Mouse (Mus musculus) frontal cortex, postnatal 36 days (tissue): ENCODE measurements around the gene Vwa5b1.
A peak's percentile ranks its signal among the peaks of the same experiment; 100 is the strongest.

Experiments
- DNase-seq, 2 experiments: peaks; one replicate each; pipeline ENCODE4 v3.0.0; 2022; ENCODE audit warnings: low spot score in 2 of 2

The Vwa5b1 gene

DNA sequence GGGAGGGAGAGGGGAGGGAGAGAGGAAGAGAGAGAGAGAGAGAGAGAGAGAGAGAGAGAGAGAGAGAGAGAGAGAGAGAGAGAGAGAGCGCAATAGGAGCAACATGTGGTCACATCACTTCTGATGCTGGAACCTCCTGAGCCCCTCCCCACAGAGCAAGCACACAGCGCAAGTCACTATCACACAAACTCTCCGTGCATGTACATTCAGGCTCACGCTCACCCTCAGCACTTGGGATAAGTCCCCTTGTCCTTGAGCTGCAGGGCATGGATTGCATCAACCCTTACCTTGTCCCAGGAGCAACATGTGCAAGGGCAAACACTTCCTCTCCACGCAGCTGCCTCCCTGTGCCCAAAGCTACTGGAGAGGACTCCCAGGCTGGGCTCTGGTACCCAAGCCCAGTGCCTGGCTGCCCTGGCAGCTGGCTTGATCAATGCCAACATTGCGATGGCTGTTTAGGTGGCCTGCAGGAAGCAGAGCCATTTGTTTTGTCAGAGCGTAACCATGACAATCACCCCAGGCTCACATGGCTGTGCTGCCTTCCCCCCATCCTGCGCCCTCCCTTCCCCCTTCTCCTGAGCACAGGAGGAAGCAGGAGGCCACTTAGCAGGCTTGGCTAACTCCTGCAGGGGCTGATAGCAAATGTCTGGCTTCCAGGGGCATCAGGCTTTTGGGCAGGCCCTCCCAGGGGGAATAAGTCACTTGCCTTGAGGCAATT, at the start of gene Vwa5b1:
Gene Vwa5b1, minus strand, starts transcription at position 457 of the 718 bp plus-strand sequence.
- DNase-seq: no peak

GRCm38 (mm10) chr4:138682760-138683159, 47.1 kb upstream of the Vwa5b1 start:
- no peak for DNase-seq

- no peak for DNase-seq
Observed at GRCm38 (mm10) chr4:138680124-138680523, 44.4 kb upstream of the Vwa5b1 start.

DNA sequence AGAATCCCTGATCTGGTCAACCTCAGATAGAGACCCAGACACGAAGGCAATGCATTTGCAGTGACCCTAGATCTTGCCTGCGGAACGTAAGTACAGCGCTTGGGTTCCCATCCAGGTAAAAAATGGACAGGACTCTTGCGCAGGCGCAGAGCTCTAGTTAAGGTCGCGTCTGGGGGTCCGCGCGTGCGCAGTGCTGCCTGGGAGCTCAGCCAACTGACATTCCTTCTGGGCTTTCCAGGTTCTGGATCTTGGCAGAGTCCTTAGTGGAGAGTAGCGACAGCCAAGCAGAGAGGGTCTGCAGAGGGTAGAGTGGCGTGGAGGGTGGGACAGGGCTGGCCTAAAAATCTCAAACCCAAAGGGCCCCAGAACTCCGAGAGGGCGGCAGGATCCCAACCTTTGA, 41.9 kb upstream of the Vwa5b1 start:
- DNase-seq: peak; percentile 67 to 75

- no peak for DNase-seq
Observed at GRCm38 (mm10) chr4:138676480-138676879, 40.8 kb upstream of the Vwa5b1 start.

DNA sequence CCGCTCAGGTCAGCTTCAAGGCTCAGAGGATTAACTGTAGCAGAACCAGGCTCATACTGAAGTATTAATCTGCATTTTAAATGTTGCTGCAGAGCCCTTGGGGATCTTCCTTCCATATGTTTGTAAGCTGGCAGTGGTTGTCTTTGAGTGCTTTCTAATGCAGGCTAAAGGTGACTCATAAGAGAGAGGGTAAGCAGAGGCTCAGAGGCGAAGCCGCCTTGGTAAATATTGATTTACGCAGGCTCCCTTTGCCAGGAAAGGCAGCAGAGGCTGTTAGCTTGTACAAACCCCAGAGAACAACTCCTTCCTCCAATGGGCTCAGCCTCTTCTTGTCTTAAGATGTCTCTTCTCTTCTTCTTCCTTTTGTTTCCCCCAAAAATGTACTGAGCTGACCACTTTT, 36.5 kb upstream of the Vwa5b1 start:
- no peak for DNase-seq

- no peak for DNase-seq
Observed at GRCm38 (mm10) chr4:138670093-138670889, 34.6 kb upstream of the Vwa5b1 start.

GRCm38 (mm10) chr4:138666521-138666920, 30.8 kb upstream of the Vwa5b1 start:
- no peak for DNase-seq

DNA sequence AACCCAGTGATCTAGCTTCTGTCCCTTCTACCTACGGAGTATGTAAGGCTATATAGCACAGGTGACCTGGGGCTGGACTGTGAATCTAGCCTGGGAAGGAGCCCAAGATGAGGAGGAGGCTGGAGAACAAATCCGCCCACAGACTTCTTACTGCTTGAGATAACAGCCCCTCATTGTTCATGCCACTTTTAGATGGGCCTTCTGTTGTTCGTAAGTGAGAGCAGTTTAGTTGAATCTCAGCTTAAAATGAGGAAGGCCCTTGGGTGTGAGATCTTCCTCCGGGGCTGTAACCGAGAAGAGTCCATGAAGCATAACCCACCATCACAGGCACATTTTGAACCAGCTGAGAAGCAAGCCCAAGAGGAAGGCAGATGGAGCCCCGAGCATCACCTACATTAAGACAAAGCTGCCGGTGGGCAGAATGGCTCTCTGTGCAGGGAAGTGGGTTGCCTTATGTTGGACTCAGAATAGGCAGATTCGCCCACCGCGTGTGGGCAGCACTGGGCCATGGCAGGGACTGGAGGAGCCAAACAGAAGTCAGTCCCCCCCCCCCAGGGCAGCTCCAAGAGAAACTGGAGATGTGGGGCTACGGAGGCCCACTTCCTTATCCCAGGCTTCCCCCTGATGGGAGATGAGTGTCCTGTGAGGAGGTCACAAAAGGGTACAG, 24.4 kb upstream of the Vwa5b1 start:
- DNase-seq: peak; percentile 44 to 61

DNA sequence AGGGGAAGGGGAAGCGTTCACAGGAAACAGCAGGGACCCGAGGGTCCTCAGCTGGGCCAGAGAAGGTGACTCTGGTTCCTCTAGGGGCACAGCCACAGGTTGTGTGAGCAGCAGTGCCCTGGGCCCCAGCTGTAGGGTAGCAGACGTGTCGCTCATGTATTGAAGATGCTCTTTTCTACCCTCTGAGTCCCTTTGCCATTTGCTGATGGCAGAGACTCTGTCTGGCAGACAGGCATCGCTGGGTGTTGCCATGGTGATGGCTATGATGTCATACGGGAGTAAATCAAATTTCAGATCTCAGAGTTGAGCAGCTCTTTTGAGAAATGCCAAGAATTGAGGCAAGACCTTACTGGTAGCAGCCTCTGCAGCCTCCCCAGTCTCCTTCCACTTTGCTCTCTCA, 17.4 kb upstream of the Vwa5b1 start:
- DNase-seq: peak in 1 of 2 experiments; percentile 26

DNA sequence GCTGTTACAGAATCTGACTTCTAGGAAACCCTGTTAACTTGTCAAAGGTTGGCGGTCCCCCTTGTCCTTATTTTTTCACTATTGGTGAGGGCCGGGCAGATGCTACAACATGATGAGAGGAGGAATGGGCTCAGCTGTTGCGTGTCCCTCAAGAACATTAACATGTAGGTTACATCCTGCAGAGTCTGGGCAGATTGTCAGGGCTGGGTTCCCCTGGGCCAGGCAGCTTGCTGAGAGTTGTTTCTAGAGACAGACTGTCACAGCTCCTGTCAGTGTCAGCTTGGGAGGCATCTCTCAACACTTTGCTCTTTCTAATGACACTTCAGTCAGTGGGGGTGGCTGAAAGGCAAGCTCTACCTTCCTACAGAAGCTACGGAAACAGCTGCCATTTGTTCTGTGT, 16.2 kb upstream of the Vwa5b1 start:
- no peak for DNase-seq

- DNase-seq: no peak
Observed at GRCm38 (mm10) chr4:138648096-138648635, 12.5 kb upstream of the Vwa5b1 start.

DNA sequence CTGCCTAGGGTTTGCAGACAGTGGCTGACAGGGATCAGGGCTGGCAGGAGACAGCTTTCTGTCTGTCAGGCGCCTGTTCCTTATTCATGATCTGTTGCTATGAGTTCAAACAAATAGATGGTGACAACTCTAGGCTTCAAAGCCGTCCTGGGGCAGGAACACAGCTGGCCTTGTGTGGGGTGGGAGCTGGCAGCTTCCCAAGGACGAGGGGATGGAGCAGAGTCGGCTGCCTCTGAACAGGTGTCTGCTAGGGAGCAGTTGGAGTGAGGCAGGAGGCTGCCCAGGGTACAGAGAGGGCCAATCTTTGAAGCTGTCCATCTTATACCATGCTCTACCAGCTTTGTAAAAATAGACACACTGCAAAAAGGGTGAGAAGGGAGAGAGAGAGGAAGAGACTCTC, 6.6 kb upstream of the Vwa5b1 start:
- no peak for DNase-seq

DNA sequence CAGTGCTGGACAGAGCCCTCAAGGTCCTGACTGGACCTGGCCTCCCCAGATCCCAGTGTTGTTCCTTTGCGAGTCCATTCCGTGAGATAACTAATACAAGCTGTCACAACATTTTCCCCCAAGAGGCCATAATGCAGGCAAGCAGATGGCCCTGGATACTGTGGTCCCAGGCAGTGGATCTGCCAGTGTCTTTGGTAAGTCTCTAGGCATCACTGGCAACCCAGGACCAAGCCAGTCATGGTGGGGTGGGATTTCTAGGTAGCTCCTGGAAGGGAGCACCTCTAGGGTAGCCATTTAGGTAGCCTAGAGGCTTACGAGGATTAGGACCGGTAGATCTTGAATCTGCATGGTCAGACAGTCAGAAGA, 445 bp upstream of the Vwa5b1 start:
- DNase-seq: no peak

DNA sequence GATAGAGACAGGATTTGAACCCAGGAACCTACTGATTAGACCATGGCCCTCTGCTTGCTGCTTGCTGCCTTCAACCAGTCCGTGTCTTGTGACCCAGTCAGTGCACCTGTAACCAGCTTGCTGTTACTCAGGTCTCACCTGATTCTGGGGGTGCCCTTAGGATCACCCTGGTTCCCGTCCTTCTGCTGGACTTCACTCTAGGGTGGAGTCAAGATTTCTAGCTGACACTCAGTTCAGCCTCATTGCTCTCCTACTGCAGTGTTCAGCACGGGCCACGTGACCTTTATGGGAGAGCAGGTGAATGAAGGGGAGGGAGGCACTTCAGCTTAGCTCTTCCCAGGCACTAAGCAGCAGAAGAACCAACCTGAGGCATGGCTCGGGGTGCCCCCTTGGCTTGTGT, 7.4 kb downstream of the Vwa5b1 start:
- no peak for DNase-seq

- no peak for DNase-seq
Observed at GRCm38 (mm10) chr4:138614454-138614853, 21.2 kb downstream of the Vwa5b1 start.

DNA sequence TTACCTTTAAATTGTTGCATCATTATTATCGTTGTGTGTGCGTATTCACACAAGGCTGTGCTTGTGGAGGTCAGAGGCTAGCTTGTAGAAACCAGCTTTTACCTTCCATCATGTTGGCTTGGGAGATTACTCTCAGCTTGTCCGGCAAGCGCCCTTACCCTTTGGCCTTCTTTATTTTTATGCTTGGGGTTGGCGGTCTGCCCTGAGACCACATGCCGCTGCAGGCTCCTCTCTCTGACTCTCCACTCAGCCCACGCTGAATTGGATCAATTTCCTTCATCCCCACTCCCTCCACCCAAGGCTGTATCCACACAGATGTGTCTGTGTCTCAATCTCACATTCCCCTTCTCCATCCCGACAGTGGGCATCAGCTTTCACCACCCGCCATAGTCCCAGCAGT, 33.8 kb downstream of the Vwa5b1 start:
- no peak for DNase-seq

DNA sequence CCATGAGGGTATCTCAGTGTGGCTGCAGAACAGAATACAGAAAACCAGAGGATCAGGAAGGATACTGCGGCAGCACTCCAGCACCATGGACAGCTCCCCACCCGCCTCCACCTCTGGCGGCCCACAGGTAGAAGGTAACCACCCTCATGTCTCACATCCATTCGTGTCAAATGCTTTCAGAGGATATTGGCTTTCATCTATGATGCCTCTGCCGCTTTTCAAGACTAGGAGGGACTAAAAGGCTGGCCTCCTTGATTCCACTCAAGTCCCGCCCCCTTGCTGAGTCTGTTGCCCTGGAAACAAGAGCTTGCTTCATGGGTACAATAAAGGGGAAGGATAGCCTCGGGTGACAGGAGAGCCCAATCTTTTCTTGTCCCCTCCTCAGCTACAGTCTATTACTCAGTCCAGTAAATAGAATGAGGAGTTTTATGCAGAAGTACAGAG, 37.8 kb downstream of the Vwa5b1 start:
- peak in 1 of 2 experiments; percentile 52 for DNase-seq

- no peak for DNase-seq
Observed at GRCm38 (mm10) chr4:138596391-138597130, 39.1 kb downstream of the Vwa5b1 start.

DNA sequence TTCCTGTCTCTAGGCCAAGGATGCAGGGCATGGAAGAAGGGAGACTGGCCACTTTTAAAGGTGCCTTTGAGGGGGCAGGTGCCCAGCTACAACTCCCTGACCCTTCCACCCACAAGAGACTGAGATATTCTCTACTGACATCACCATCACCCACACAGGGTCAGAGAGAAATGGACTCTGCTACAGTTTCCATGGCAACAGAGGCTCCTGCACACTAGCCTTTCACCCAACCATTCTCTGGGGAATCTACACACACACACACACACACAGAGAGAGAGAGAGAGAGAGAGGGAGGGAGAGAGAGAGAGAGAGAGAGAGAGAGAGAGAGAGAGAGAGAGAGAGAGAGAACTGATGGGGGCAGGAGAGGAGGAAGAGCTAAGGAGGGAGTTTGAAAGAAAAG, 50.7 kb downstream of the Vwa5b1 start:
- DNase-seq: no peak

DNA sequence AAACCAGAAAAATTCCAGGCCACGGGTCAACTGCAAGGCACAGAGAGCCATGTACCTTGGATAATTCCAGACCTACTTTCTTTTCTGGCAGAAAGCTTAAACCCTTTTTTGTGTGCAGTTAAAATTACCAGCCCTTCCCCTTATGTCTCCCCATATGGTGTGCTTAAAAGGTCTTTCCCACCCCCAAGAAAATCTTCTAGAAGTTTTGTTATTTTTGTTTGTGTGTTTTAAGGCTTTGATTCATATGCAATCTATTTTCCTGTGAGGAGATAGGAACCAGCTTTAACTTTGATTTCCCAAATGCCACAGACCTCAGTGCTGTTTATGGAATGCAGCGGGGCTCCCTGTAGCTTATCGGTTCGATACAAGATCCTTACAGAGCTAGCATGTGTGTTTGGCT, 53.2 kb downstream of the Vwa5b1 start:
- peak in 1 of 2 experiments; percentile 65 for DNase-seq

GRCm38 (mm10) chr4:138578406-138578805, 57.3 kb downstream of the Vwa5b1 start:
- DNase-seq: no peak
